Mouse (Mus musculus) C2C12 (cell line): Measurements from ENCODE around the gene Emc8. TPM values are rescaled to one million over a fixed set of nuclear protein-coding genes. Genes with fewer than 3 reads are reported as not detected.
A peak's percentile ranks its signal among the peaks of the same experiment; 100 is the strongest.

Source experiments
- H3K27me3 ChIP-seq: one replicate; pipeline ENCODE4 v1.6.1; 2011; ENCODE audit not compliant: control insufficient read depth, insufficient read depth, insufficient read length
- H3K36me3 ChIP-seq: one replicate; pipeline ENCODE4 v1.6.1; 2011; ENCODE audit not compliant: control insufficient read depth, insufficient read depth
- H3K4me3 ChIP-seq: one replicate; pipeline ENCODE4 v1.5.1; 2011; ENCODE audit warnings: mild to moderate bottlenecking, control low read depth; ENCODE audit not compliant: poor library complexity, insufficient read depth, severe bottlenecking
- H3K79me2 ChIP-seq: one replicate; pipeline ENCODE4 v1.6.1; 2011; ENCODE audit not compliant: control insufficient read depth, insufficient read depth
- H3K79me3 ChIP-seq: one replicate; pipeline ENCODE4 v1.6.1; 2011; ENCODE audit warnings: low read depth, control low read depth
- H3ac ChIP-seq: one replicate; pipeline ENCODE3; 2011; ENCODE audit warnings: low read depth; ENCODE audit not compliant: control insufficient read depth, insufficient read length
- CEBPB ChIP-seq: IDR thresholded peaks from one replicate; pipeline ENCODE4 v1.6.1; 2011; ENCODE audit warnings: low read depth, mild to moderate bottlenecking, control low read depth, moderate library complexity
- CTCF ChIP-seq: IDR thresholded peaks from one replicate; pipeline ENCODE4 v1.5.1; 2011; ENCODE audit not compliant: control insufficient read depth, insufficient read depth, insufficient read length
- FOSL1 ChIP-seq: IDR thresholded peaks from one replicate; pipeline ENCODE4 v1.8.0; 2011; ENCODE audit warnings: mild to moderate bottlenecking, low read length; ENCODE audit not compliant: poor library complexity, insufficient read depth, severe bottlenecking
- MAX ChIP-seq: IDR thresholded peaks from one replicate; pipeline ENCODE4 v1.6.1; 2011; ENCODE audit warnings: mild to moderate bottlenecking, control low read depth
- MYOD1 ChIP-seq: IDR thresholded peaks from one replicate; pipeline ENCODE4 v1.6.1; 2011; ENCODE audit warnings: low read depth; ENCODE audit not compliant: control insufficient read depth, insufficient read length
- MYOG ChIP-seq: IDR thresholded peaks from one replicate; pipeline ENCODE4 v1.6.1; 2011; ENCODE audit not compliant: control insufficient read depth, insufficient read length; ENCODE audit errors: extremely low read depth
- USF1 ChIP-seq: IDR thresholded peaks from one replicate; pipeline ENCODE4 v1.6.1; 2011; ENCODE audit warnings: low read depth, mild to moderate bottlenecking, control low read depth, moderate library complexity
- polyA plus RNA-seq: library from polyadenylated mRNA; unstranded; fragments of >200 nt; fragmentation: generic; extraction: Trizol; gene quantifications from one replicate; pipeline ENCODE4 v1.2.1, GENCODE M21; 2012; ENCODE audit warnings: missing spikeins

Emc8 gene
- polyA plus RNA-seq, 1 experiment: 240 TPM

DNA sequence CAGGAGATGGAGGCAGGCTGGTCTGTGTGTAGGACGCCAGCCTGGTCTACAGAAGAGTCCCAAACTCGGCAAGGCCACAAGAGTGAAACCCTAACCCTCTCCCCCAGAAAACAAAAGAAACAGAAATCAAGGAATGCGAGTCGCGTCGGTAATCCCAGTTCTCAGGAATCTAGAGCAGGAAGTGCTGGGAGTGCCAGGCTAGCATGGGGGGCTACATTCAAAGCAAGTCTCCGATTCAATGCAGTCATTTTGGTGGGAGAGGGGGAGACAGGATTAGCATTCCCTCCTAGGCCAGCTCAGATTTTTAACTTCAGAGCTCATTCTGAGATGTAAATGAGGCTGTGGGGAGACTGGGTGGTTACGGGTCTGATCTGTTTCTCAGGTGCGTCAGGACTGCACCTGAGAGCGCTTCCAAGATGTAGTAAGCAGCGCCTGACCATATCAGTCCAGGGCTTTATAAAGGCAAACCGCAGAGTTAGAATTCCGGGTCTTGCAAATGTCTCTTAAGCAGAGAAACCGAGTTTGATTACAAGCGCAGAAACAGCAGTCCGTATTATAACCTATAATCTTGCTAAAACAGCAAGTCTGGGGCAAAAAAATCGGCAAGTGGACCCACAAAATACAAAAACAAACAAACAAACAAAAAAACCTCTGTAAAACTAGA, 1.4 kb downstream of the Emc8 start:
- H3ac ChIP-seq: peak overlapping the region; percentile 56

DNA sequence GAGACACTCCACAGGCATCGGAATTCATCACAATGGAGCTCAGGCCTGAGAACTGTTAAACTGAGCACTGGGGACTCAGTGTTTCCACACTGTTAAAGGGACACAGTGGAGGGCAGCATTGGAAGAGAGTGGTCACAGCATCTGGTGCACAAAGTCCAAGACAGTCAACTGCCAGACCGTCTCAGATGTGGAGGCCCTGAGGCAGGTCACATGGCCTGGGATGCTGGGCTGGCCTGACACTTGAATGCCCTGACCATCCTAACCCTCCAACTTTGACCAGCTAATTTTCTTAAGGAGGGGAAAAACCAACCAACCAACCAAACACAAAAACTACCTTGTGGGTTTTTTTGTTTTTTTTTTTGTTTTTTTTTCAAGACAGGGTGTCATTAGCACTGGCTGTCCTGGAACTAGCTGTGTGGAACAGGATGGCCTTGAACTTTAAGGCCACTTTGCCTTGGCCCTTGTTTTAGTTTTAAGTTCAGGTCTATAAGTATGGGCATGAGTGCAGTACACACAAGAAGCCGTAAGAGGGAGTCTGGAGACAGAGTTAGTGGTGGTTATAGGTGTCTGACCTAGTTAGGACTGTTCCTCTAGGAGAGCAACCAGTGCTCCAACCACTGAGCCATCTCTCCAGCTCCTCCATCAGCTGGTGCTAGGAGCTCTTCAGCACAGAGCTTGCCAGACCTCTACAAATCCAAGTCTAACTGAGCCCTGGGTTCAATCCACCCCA, 2.5 kb downstream of the Emc8 start:
- no peaks in the 10 kb centered on the region for H3K27me3 ChIP-seq
- no peak for TF ChIP-seq FOSL1
- no peak for TF ChIP-seq CTCF
- no peak for TF ChIP-seq MAX
- no peak for TF ChIP-seq MYOG
- no peak for TF ChIP-seq CEBPB
- no peak for TF ChIP-seq USF1
- TF ChIP-seq MYOD1: no peak
- H3K79me2 ChIP-seq: peaks cover 98% of the 10 kb centered on the region
- peaks cover 35% of the 10 kb centered on the region for H3K36me3 ChIP-seq
- peaks cover 82% of the 10 kb centered on the region for H3K79me3 ChIP-seq
- no peak overlapping the region for H3K4me3 ChIP-seq
- H3ac ChIP-seq: peak overlapping the region; percentile 24

More for the DNA sequence above, 1.4 kb downstream of the Emc8 start:
- Histone ChIP-seq H3K4me3 (peak overlapping the region; percentile 89), H3K36me3 (peaks cover 45% of the 10 kb centered on the region), H3K27me3 (no peaks in the 10 kb centered on the region), H3K79me3 (peaks cover 79% of the 10 kb centered on the region), H3K79me2 (peaks cover 98% of the 10 kb centered on the region)
- TF ChIP-seq FOSL1: no peak
- no peak for TF ChIP-seq CTCF
- no peak for TF ChIP-seq MAX
- no peak for TF ChIP-seq CEBPB
- no peak for TF ChIP-seq MYOG
- TF ChIP-seq MYOD1: no peak
- TF ChIP-seq USF1: no peak

DNA sequence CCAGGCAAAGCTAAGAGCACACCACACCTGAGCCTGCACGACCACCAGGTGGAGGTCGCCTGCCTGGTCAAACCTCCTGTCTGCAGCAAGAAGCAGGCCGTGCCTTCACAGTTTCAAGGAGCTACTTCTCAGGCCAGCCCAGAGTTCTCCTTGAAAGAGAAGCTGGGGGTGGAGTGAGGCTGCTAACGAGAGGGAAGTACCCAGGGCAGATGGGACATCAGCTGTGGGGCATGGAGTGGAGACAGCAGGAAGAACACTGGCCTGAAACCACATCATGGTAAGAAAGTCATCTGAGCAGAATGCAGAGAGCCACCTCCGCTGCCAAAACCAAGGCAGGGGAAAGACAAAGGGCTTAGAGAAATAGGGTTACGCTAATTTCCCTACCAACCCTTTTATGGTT, 3.8 kb downstream of the Emc8 start:
- H3K4me3 ChIP-seq: no peak overlapping the region
- no peak for TF ChIP-seq FOSL1
- TF ChIP-seq MAX: no peak
- TF ChIP-seq CEBPB: no peak
- no peak for TF ChIP-seq MYOD1
- no peak for TF ChIP-seq USF1
- TF ChIP-seq MYOG: no peak
- no peak for TF ChIP-seq CTCF
- peaks cover 25% of the 10 kb centered on the region for H3K36me3 ChIP-seq

GRCm38 (mm10) chr8:120657415-120657814, 11.0 kb downstream of the Emc8 start:
- Histone ChIP-seq H3K36me3 (peaks cover 33% of the 10 kb centered on the region), H3K79me3 (peaks cover 26% of the 10 kb centered on the region), H3ac (no peak overlapping the region), H3K27me3 (no peaks in the 10 kb centered on the region), H3K79me2 (peaks cover 38% of the 10 kb centered on the region), H3K4me3 (no peak overlapping the region)
- TF ChIP-seq MYOD1 (no peak), USF1 (no peak), MAX (no peak), FOSL1 (no peak), CTCF (no peak), CEBPB (no peak), MYOG (no peak)

More for the DNA sequence above, 3.8 kb downstream of the Emc8 start:
- Histone ChIP-seq H3ac (no peak overlapping the region), H3K79me2 (peaks cover 98% of the 10 kb centered on the region), H3K79me3 (peaks cover 81% of the 10 kb centered on the region), H3K27me3 (no peaks in the 10 kb centered on the region)

- H3K4me3 ChIP-seq: no peak overlapping the region
- peaks cover 17% of the 10 kb centered on the region for H3K79me3 ChIP-seq
- peak; percentile 33 for TF ChIP-seq MYOD1
- TF ChIP-seq CEBPB: no peak
- H3K36me3 ChIP-seq: peaks cover 33% of the 10 kb centered on the region
- H3K79me2 ChIP-seq: peaks cover 29% of the 10 kb centered on the region
- H3K27me3 ChIP-seq: no peaks in the 10 kb centered on the region
- no peak overlapping the region for H3ac ChIP-seq
Observed at GRCm38 (mm10) chr8:120656322-120657052, 11.9 kb downstream of the Emc8 start.
